Mouse (Mus musculus): ENCODE measurements around the gene Reln.

Gene Reln

GRCm38 (mm10) chr5:22307072-22307471, 37.4 kb downstream of the Reln start:
- peak; percentile 46 for DNase-seq

DNA sequence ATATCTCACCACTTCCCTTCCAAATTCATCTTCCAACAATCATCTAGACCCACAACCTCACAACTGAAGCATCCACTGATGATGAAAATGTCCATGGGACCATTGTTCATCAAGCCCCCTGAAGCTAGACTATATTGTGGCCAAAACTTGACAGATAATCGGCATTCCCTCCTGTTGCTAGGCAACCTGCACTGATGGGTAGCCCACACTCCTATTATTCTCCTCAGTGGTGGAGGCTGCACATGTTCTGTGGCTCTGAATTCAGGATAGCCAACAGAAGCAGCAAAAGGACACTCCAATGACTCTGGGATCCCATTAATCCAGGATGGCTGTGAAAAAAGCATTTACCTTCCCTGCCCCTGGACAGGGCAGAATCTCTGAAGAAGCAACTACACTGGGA, 40.8 kb downstream of the Reln start:
- no peak for DNase-seq

DNA sequence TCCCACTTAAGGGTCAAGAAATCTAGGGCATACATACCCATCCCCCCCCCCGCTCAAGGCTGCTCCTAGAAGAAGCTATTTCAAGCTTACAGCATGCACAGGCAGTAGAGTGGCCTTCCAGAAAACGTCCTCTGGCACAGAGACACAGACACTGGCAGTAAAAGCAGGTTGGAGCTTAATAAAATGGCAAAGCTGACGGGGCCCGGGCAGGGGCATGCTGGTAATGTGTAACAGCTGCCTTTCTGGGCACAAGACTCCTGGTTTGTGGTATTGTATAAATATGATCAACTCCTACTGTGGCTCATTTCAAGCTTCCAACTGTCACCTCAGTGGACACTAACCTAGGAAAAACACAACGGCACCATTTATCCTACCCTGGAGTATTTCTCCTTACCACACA, 42.2 kb downstream of the Reln start:
- DNase-seq = peak; percentile 56

- DNase-seq = no peak
Measured at GRCm38 (mm10) chr5:22300788-22301187, 43.7 kb downstream of the Reln start.

GRCm38 (mm10) chr5:22300046-22300445, 44.5 kb downstream of the Reln start:
- no peak for DNase-seq

DNA sequence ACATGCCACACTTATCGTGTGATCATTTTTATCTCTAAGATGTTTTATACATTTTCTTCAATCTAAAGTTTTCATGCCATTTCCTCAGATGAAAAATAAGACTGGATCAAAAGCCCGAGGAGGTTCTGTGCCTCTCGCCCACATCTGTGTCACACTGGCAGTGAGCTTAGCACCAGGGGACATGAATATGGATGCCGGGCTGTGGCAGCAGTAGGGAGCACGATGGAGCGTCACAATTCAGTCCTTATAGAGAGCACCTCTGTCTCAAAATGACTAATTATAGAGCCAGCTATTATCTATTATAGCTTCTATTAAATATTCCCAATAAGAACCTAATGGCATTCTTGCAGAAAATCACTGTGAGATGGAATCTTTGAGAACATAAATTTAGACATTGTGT, 49.3 kb downstream of the Reln start:
- no peak for DNase-seq

- no peak for DNase-seq
Measured at GRCm38 (mm10) chr5:22291409-22291808, 53.1 kb downstream of the Reln start.

GRCm38 (mm10) chr5:22285396-22285795, 59.1 kb downstream of the Reln start:
- DNase-seq = no peak

DNA sequence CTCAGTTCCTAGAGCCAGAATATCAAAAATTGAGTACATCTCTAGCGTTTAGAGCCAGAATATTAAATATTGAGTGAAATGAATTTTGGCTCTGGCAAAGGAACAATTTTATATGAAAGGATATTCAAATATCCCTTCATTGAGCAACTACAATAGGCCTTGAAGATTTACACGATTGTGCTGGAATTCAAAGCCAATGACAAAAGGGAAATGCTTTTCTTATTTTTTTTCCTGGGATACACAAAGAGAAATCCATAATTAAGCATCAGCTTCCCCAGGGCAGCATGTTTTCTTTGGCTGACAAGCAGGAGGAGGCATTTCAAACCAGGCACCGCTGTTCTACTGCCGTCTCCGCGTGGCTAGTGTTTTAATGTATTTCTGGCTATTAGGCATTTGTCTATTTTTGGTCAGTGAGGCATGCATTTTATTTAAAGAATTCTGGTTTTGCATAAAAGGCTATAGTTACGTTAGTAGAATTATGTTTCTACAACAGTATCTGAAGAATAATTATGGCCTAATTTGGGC, 62.3 kb downstream of the Reln start:
- DNase-seq = no peak

DNA sequence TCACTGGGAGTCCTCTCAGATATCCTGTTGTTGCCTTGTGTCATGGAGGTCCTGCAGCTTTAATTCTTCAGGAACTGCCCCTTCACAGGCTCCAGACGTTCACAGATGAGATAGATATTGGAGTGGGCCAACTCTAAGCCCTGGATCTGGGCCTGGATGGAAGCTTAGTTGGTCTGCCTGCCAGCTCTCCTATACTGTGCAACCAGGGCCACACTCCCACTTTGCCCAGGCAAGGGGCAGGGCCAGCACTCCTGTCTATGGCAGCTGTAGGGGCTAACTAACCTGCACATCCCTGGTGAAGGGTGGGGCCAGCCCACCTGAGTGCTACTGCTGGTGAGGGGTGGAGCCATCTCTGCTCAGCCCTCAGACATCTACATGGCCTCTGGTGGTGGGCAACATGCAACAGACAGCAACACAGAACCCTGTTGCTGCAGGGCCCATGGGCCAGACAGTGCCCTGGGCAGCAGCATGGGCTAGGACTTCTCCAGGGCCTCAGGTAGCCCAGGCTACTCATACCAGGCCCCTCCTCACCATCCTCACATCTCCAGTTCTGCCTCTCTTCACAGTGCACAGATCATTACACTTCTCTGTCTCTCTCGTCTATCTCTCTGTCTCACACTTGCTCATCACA, 63.9 kb downstream of the Reln start:
- no peak for DNase-seq

DNA sequence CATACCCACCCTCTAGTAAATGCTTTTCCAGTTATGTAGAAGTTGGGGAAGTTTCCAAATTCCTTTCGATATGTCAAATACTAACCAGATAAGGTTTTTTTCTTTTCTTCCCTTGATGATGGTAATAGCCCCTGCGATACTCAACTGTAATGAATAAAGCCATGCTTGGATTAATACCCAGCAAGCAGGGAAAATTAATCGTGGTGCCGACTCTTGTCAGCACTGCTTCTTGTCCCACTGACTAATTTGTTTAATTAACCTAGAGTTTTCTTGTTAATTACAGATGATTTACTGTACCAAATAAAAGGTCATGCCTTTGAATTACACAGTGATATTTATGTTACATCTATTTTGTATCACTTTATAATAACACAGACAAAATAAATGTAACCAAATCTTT, 65.3 kb downstream of the Reln start:
- DNase-seq = no peak

GRCm38 (mm10) chr5:22274134-22274533, 70.4 kb downstream of the Reln start:
- no peak for DNase-seq

GRCm38 (mm10) chr5:22266489-22267301, 77.8 kb downstream of the Reln start:
- DNase-seq = peak; percentile 46

DNA sequence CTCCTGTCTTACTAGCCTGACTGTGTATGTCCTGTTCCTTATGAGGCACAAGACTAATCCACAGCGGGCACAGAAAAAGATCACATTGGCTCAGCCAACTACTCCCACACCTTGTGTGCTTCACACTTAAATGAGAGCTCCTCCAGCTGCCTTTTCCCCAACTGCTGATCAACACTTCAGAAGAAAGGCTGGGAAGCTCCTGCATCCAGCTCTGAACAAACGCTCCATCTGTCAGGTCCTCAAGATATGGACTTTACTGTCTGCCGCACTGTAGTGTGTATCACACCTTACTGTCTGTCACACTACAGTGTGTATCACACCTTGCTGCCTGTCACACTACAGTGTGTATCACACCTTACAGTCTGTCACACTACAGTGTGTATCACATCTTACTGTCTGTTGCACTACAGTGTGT, 82.1 kb downstream of the Reln start:
- no peak for DNase-seq

DNA sequence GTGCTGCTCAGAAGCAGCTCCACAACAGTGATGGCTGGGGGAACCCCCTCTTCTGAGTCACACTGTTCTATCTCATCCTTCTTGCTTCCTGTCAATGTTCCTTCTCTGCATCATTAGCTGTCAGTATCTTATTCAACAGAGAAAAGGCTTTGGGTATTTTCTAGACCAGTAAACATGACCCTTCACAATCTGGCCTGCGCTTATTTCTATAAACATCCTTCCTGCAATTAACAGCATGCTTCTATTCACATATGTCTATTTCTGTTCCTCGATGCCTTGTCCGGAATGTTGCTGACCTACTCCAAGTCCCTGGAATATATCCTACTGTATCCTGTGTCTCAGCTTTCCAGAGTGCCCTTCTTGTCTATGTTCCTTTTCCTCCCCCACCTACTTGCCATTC, 89.2 kb downstream of the Reln start:
- DNase-seq = no peak

DNA sequence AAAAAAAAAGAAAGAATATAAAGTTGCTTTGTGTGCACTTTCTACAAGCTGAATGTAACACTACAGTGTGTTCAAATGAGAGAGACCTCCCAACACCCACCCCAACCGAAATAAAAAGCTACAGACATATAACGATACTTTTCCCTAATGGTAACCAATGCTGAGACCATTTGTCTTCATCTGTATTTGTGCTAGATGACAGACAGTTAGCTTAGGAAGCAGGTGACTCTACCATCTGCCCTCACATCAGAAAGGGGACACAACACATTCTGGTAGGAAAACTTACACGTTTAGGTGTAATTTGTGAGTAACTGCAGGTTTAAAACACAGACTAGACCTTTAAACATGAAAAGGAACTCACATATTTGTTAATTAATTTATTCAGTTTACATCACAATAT, 90.6 kb downstream of the Reln start:
- DNase-seq = no peak

DNA sequence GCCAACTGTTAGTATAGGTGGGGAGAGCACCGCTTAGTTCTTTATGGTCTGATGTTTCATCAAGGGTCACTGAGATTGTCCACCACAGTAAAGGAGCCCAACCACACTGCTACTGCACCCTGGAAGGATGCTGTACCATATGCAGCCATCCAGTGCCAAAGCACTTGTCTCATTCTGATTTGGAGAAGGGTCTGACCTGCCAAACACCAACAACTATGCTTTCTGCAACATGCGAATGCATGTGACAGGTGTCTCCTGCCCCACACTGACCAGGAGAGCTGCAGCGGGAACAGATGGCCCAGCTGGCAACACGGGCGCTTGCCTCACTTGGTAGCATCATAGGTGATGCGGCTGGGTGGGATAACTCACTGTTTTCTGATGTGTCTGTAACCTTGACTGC, 91.2 kb downstream of the Reln start:
- peak; percentile 77 for DNase-seq

GRCm38 (mm10) chr5:22247850-22248249, 96.7 kb downstream of the Reln start:
- peak; percentile 50 for DNase-seq

GRCm38 (mm10) chr5:22245056-22245455, 99.4 kb downstream of the Reln start:
- no peak for DNase-seq

DNA sequence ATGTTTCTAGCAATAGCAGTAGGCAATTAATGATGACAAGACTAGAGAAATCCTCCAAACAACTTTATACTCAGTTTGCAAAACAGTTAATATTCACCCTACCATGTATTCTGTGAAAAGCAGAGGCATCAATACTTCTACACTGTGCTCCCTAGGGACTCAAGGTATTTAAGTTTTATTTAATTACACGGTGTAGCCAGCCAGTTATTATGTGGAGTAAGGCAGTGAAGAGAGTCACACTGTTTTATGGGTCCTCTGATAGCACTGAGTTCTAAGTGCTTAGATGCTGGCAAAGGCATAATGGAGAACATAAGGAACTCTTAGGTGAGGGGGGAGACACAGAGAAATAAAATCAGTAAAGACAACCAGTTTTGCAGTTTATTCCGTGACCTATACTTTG, 101.0 kb downstream of the Reln start:
- no peak for DNase-seq

GRCm38 (mm10) chr5:22241560-22241959, 102.9 kb downstream of the Reln start:
- DNase-seq = peak; percentile 31

DNA sequence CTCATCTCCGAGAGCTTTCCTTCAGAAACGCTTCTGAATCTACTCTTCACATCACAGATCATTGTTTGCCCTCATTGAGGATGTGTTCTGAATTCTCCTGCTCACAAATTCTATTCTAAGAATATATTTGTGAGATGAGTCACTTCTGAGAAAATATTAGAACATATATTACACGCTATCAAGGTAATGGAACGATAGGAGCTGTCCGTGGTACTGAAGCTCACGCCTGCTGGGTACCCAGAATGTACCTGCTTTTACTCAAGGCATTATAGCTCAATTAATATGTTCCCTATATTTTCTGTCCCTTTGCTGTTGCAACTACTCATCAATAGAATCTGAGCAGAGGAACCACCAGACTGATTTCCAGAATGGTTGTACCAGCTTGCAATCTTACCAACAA, 107.7 kb downstream of the Reln start:
- DNase-seq = no peak

GRCm38 (mm10) chr5:22224515-22224914, 120.0 kb downstream of the Reln start:
- no peak for DNase-seq

DNA sequence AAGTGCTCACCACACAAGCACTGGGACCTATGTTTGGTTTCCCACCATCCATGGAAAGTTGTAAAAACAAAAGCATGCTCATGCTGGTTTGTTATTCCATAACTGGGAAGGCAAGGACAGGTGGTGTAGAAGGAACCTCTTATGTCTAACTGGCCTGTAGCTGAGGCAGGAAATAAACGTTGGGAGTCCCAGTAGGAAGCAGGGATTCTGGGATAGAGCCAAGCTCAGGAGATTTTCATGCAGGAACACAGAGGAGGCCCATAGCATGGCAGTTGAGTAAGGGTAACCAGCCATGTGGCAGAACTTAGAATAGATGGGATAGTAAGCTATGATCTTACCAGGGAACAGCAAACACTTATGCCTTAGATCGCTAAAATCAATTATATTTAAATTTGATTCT, 120.6 kb downstream of the Reln start:
- DNase-seq = no peak
